Mouse (Mus musculus) mouse embryonic stem cell (cell line): ENCODE measurements around the gene 1110059E24Rik.

Experiments used
- in situ Hi-C, 2 experiments: fragments of 300-500 bp; cut with MboI; formaldehyde crosslinking; loops; 1 replicate in 1 of 2; 3 replicates in 1 of 2; pipeline ENCODE4 v1.14.3; 2019 to 2020; ENCODE audit warnings: low sequenced_read_pairs in 2 of 2, low pct_unique_long_range_greater_than_20kb in 1 of 2, mixed read lengths in 1 of 2; ENCODE audit not compliant: unreplicated experiment in 1 of 2

The 1110059E24Rik gene

GRCm38 (mm10) chr19:21585868-21586267 is 66.9 kb downstream of the 1110059E24Rik start:
- in situ Hi-C loops, result no loop called here

GRCm38 (mm10) chr19:21583986-21584385 is 68.8 kb downstream of the 1110059E24Rik start:
- in situ Hi-C loops, result no loop called here

- in situ Hi-C loops, result no loop called here
Observed at GRCm38 (mm10) chr19:21583523-21583984, 69.2 kb downstream of the 1110059E24Rik start.

GRCm38 (mm10) chr19:21581404-21581803 is 71.4 kb downstream of the 1110059E24Rik start:
- in situ Hi-C loops, result no loop called here

- in situ Hi-C loops, result loop anchor here (5.0 to 10.0 kb wide), 2 partner anchors 155 to 167 kb away; no protein-coding TSS in a partner anchor
Observed at GRCm38 (mm10) chr19:21579896-21580295, 72.9 kb downstream of the 1110059E24Rik start.

GRCm38 (mm10) chr19:21577443-21577842 is 75.3 kb downstream of the 1110059E24Rik start:
- in situ Hi-C loops, result loop anchor here (5.0 to 10.0 kb wide), 2 partner anchors 157 to 170 kb away; no protein-coding TSS in a partner anchor

- in situ Hi-C loops, result loop anchor here in 1 of 2 experiments (10.0 kb wide), 1 partner anchor 163 kb away; no protein-coding TSS in a partner anchor
Observed at GRCm38 (mm10) chr19:21571986-21572385, 80.8 kb downstream of the 1110059E24Rik start.

- in situ Hi-C loops, result loop anchor here in 1 of 2 experiments (10.0 kb wide), 1 partner anchor 163 kb away; no protein-coding TSS in a partner anchor
Observed at GRCm38 (mm10) chr19:21571223-21571980, 81.4 kb downstream of the 1110059E24Rik start.

- in situ Hi-C loops, result loop anchor here in 1 of 2 experiments (10.0 kb wide), 1 partner anchor 164 kb away; no protein-coding TSS in a partner anchor
Observed at GRCm38 (mm10) chr19:21570778-21571177, 82.0 kb downstream of the 1110059E24Rik start.

- in situ Hi-C loops, result loop anchor here in 1 of 2 experiments (10.0 kb wide), 1 partner anchor 194 kb away; no protein-coding TSS in a partner anchor
Observed at GRCm38 (mm10) chr19:21568528-21569185, 84.1 kb downstream of the 1110059E24Rik start.

GRCm38 (mm10) chr19:21567933-21568332 is 84.8 kb downstream of the 1110059E24Rik start:
- in situ Hi-C loops, result loop anchor here in 1 of 2 experiments (10.0 kb wide), 1 partner anchor 193 kb away; no protein-coding TSS in a partner anchor

- in situ Hi-C loops, result loop anchor here in 1 of 2 experiments (10.0 kb wide), 1 partner anchor 192 kb away; no protein-coding TSS in a partner anchor
Observed at GRCm38 (mm10) chr19:21566484-21566883, 86.3 kb downstream of the 1110059E24Rik start.

- in situ Hi-C loops, result loop anchor here in 1 of 2 experiments (10.0 kb wide), 1 partner anchor 190 kb away; no protein-coding TSS in a partner anchor
Observed at GRCm38 (mm10) chr19:21564461-21564797, 88.3 kb downstream of the 1110059E24Rik start.

- in situ Hi-C loops, result loop anchor here in 1 of 2 experiments (10.0 kb wide), 1 partner anchor 189 kb away; no protein-coding TSS in a partner anchor
Observed at GRCm38 (mm10) chr19:21563789-21564460, 88.9 kb downstream of the 1110059E24Rik start.

- in situ Hi-C loops, result loop anchor here in 1 of 2 experiments (10.0 kb wide), 1 partner anchor 188 kb away; no protein-coding TSS in a partner anchor
Observed at GRCm38 (mm10) chr19:21562996-21563395, 89.8 kb downstream of the 1110059E24Rik start.

GRCm38 (mm10) chr19:21552801-21553200 is 100.0 kb downstream of the 1110059E24Rik start:
- in situ Hi-C loops, result no loop called here

GRCm38 (mm10) chr19:21551921-21552536 is 100.7 kb downstream of the 1110059E24Rik start:
- in situ Hi-C loops, result no loop called here

- in situ Hi-C loops, result no loop called here
Observed at GRCm38 (mm10) chr19:21549713-21550112, 103.1 kb downstream of the 1110059E24Rik start.
